8 mouse cellular contexts compared by ENCODE assay signal in the genomic region with DNA sequence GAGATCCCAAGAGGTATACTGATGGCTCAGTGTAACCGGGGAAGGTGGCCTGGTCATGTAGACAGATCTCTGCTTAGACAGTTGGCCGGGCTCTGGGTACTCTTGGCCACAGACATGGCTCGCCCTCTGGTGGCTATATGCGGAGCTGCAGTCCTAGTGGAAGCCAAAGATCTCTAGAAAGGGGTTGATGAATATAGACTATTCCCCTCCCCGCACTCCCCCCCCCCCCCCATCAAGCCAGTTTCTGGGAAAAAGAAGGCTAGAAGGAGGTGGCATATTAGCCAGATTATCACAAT. TPM values are rescaled to one million over a fixed set of nuclear protein-coding genes. Genes with fewer than 3 reads are reported as not detected.
DNase-seq lines count a peak whose midpoint lies in the region; ATAC-seq and TF ChIP-seq lines count a peak whose summit lies in the region.

No protein-coding gene starts in this region.

- WGBS in forebrain, embryonic 14.5 days: 0% methylated on average over 5 of the region's 5 CpGs
- WGBS in forebrain, embryonic 12.5 days: 3% methylated on average over 5 of the region's 5 CpGs
- 0% methylated on average over 5 of the region's 5 CpGs for WGBS in bone marrow, adult 2 months

- TF ChIP-seq POLR2A in bone marrow, adult 2 months (IDR thresholded peaks at IDR 0.05; ENCODE audit: borderline replicate concordance, control insufficient read depth, low read depth, low read length): no peak
- no peak for TF ChIP-seq POLR2A in embryonic fibroblast, embryonic 13.5 days (IDR thresholded peaks at IDR 0.05; ENCODE audit: low read depth, low read length)

- H3K9ac ChIP-seq in forebrain, embryonic 14.5 days (ENCODE audit: low read length): no peak overlapping the region
- H3K9ac ChIP-seq in forebrain, embryonic 12.5 days: no peak overlapping the region

- H3K4me3 ChIP-seq in forebrain, embryonic 14.5 days (ENCODE audit: low read depth, low read length): no peak overlapping the region
- no peak overlapping the region for H3K4me3 ChIP-seq in forebrain, embryonic 12.5 days (replicated peaks)
- no peak overlapping the region for H3K4me3 ChIP-seq in bone marrow, adult 2 months (replicated peaks; ENCODE audit: control insufficient read depth, low read depth, low read length)
- no peak overlapping the region for H3K4me3 ChIP-seq in embryonic fibroblast, embryonic 13.5 days (ENCODE audit: insufficient read depth, low read length)

- peak; percentile 89 for TF ChIP-seq CTCF in bone marrow, adult 2 months (IDR thresholded peaks at IDR 0.05; ENCODE audit: control insufficient read depth, insufficient read depth, low read length)
- TF ChIP-seq CTCF in embryonic fibroblast, embryonic 13.5 days (IDR thresholded peaks at IDR 0.05; ENCODE audit: borderline replicate concordance, insufficient read depth, low read length): peak; percentile 45; the same call in 1 of the 2 replicates

- H3K36me3 ChIP-seq in forebrain, embryonic 14.5 days (ENCODE audit: control insufficient read depth, insufficient read depth, low read length): no peaks in the 10 kb centered on the region
- H3K36me3 ChIP-seq in forebrain, embryonic 12.5 days (replicated peaks): no peaks in the 10 kb centered on the region

- no peak overlapping the region for H3K27ac ChIP-seq in forebrain, embryonic 14.5 days (ENCODE audit: low read depth, low read length)
- H3K27ac ChIP-seq in forebrain, embryonic 12.5 days: no peak overlapping the region
- H3K27ac ChIP-seq in bone marrow, adult 2 months (ENCODE audit: control insufficient read depth, insufficient read depth, low read depth, low read length, poor library complexity): no peak overlapping the region
- H3K27ac ChIP-seq in embryonic fibroblast, embryonic 13.5 days (ENCODE audit: insufficient read depth, low read length): no peak overlapping the region

- DNase-seq in forebrain, embryonic 14.5 days (ENCODE audit: low spot score): peak; percentile 86
- peak; percentile 88 for DNase-seq in heart, postnatal 4 days
- DNase-seq in left cerebral cortex, postnatal 4 days: peak; percentile 85
- peak; percentile 63 to 71 for DNase-seq in spleen, postnatal 36 days (ENCODE audit: low spot score in 2 of 2)

- intact Hi-C loops in left cerebral cortex, postnatal 4 days (cut with DNase I): no loop called here

- H3K9me3 ChIP-seq in forebrain, embryonic 14.5 days (replicated peaks; ENCODE audit: control insufficient read depth, low read length): no peaks in the 10 kb centered on the region
- no peaks in the 10 kb centered on the region for H3K9me3 ChIP-seq in forebrain, embryonic 12.5 days

- H3K4me2 ChIP-seq in forebrain, embryonic 14.5 days (ENCODE audit: low read length): no peak overlapping the region
- H3K4me2 ChIP-seq in forebrain, embryonic 12.5 days: no peak overlapping the region

- H3K27me3 ChIP-seq in forebrain, embryonic 14.5 days (replicated peaks; ENCODE audit: control insufficient read depth, insufficient read depth, low read length): peaks cover 23% of the 10 kb centered on the region
- peaks cover 62% of the 10 kb centered on the region for H3K27me3 ChIP-seq in forebrain, embryonic 12.5 days

- no peak for ATAC-seq in forebrain, embryonic 14.5 days
- no peak for ATAC-seq in forebrain, embryonic 12.5 days (ENCODE audit: low FRiP score)
- peak; percentile 61 for ATAC-seq in monocyte, adult 5-6 weeks (replicated peaks; ENCODE audit: insufficient number of reproducible peaks, low FRiP score, low TSS enrichment, poor library complexity, severe bottlenecking)

- peaks cover 11% of the 10 kb centered on the region for H3K4me1 ChIP-seq in forebrain, embryonic 14.5 days (ENCODE audit: control insufficient read depth, insufficient read depth, low read length)
- peaks cover 38% of the 10 kb centered on the region for H3K4me1 ChIP-seq in forebrain, embryonic 12.5 days
- H3K4me1 ChIP-seq in bone marrow, adult 2 months (ENCODE audit: control insufficient read depth, insufficient read depth, low read length): no peaks in the 10 kb centered on the region; the same call in 1 of the 2 replicates
- H3K4me1 ChIP-seq in embryonic fibroblast, embryonic 13.5 days (ENCODE audit: control insufficient read depth, insufficient read depth, low read length): no peaks in the 10 kb centered on the region

RNA-seq across cellular contexts. Expression of a gene that starts 3.5 kb away (rescaled TPM):
- 7.5 and 13.6 TPM in 2 replicates for polyA plus RNA-seq in forebrain, embryonic 14.5 days (2014; fragmentation: Nextera tagmentation; extraction: Ambion mirVana)
- polyA plus RNA-seq in forebrain, embryonic 12.5 days (2016; fragmentation: Nextera tagmentation; extraction: Ambion mirVana): 5.2 and 7.9 TPM in 2 replicates
- polyA plus RNA-seq in bone marrow, adult 2 months (2011; ENCODE audit: insufficient read depth, insufficient read length, low replicate concordance, missing spikeins): not detected in 2 replicates
- 1.2 and 1.3 TPM in 2 replicates for polyA plus RNA-seq in embryonic fibroblast, embryonic 13.5 days (2011; ENCODE audit: insufficient read length, low read depth, missing spikeins)
- total RNA-seq in heart, postnatal 4 days (2021): 1 to 10 TPM; 3.2 to 4.1 TPM
- 10 to 100 TPM; 59.4 to 61.6 TPM for total RNA-seq in left cerebral cortex, postnatal 4 days (2021)
- total RNA-seq in monocyte, adult 5-6 weeks (2017): not detected in 3 replicates

RNA-seq across cellular contexts. Expression of a gene that starts 46.4 kb away (rescaled TPM):
- 6.6 and 7.0 TPM in 2 replicates for polyA plus RNA-seq in forebrain, embryonic 14.5 days (2014; fragmentation: Nextera tagmentation; extraction: Ambion mirVana)
- 10.1 and 11.3 TPM in 2 replicates for polyA plus RNA-seq in forebrain, embryonic 12.5 days (2016; fragmentation: Nextera tagmentation; extraction: Ambion mirVana)
- 80.0 and 90.6 TPM in 2 replicates for polyA plus RNA-seq in bone marrow, adult 2 months (2011; ENCODE audit: insufficient read depth, insufficient read length, low replicate concordance, missing spikeins)
- polyA plus RNA-seq in embryonic fibroblast, embryonic 13.5 days (2011; ENCODE audit: insufficient read length, low read depth, missing spikeins): 25.5 and 26.0 TPM in 2 replicates
- total RNA-seq in heart, postnatal 4 days (2021): 10 to 100 TPM; 44.1 to 52.6 TPM
- 1 to 10 TPM; 3.4 to 5.6 TPM for total RNA-seq in left cerebral cortex, postnatal 4 days (2021)
- 4.1 to 5.3 TPM (median 4.8 TPM) in 3 replicates for total RNA-seq in monocyte, adult 5-6 weeks (2017)

RNA-seq across cellular contexts. Expression of a gene that starts 51.3 kb away (rescaled TPM):
- polyA plus RNA-seq in forebrain, embryonic 14.5 days (2014; fragmentation: Nextera tagmentation; extraction: Ambion mirVana): 3.4 and 4.0 TPM in 2 replicates
- polyA plus RNA-seq in forebrain, embryonic 12.5 days (2016; fragmentation: Nextera tagmentation; extraction: Ambion mirVana): 11.4 and 14.4 TPM in 2 replicates
- polyA plus RNA-seq in bone marrow, adult 2 months (2011; ENCODE audit: insufficient read depth, insufficient read length, low replicate concordance, missing spikeins): 142 and 195 TPM in 2 replicates
- polyA plus RNA-seq in embryonic fibroblast, embryonic 13.5 days (2011; ENCODE audit: insufficient read length, low read depth, missing spikeins): 6.6 and 8.7 TPM in 2 replicates
- 1 to 10 TPM; 2.1 to 2.7 TPM for total RNA-seq in heart, postnatal 4 days (2021)
- 1 to 10 TPM in 1 of 2 experiments, under 1 TPM in 1; 0.46 to 1.3 TPM for total RNA-seq in left cerebral cortex, postnatal 4 days (2021)
- 0.29 to 0.32 TPM in 2 of 3 replicates, not detected in the other for total RNA-seq in monocyte, adult 5-6 weeks (2017)
